Mouse (Mus musculus): ENCODE results near the gene Ybey. TPM values are rescaled to one million over a fixed set of nuclear protein-coding genes. Genes with fewer than 3 reads are reported as not detected.

Ybey gene
- polyA plus RNA-seq (2014; fragmentation: Nextera tagmentation; extraction: Ambion mirVana) = 5.6 and 5.9 TPM in 2 replicates

- peak within 1 kb of the TSS; percentile 67 for H3K4me3 ChIP-seq (ENCODE audit: low read depth, low read length)
- peak within 1 kb of the TSS; percentile 92 for H3K9ac ChIP-seq (ENCODE audit: low read length)
- H3K9me3 ChIP-seq (ENCODE audit: control insufficient read depth, low read length) = no peaks in the 10 kb centered on the region
- ATAC-seq (ENCODE audit: insufficient read depth, low FRiP score, low TSS enrichment) (peak; percentile 95), DNase-seq (ENCODE audit: low spot score) (peak; percentile 93)
- H3K4me1 ChIP-seq (ENCODE audit: control insufficient read depth, insufficient read depth, low read length) = no peaks in the 10 kb centered on the region
- H3K27me3 ChIP-seq (ENCODE audit: control insufficient read depth, insufficient read depth, low read length) = no peaks in the 10 kb centered on the region
- peak within 1 kb of the TSS; percentile 58 for H3K4me2 ChIP-seq (ENCODE audit: low read depth)
- peak within 1 kb of the TSS; percentile 87 for H3K27ac ChIP-seq (ENCODE audit: low read depth, low read length)
- H3K36me3 ChIP-seq (ENCODE audit: control insufficient read depth, insufficient read depth, low read length) = peaks cover 7% of the 10 kb centered on the region
- 2% methylated on average over 55 of the region's 55 CpGs for WGBS
These were observed at the start of gene Ybey, which contains the start of gene Mcm3ap for GRCm38 (mm10) chr10:76468203-76469162. Gene Ybey (minus strand): TSS chr10:76469114. Gene Mcm3ap (plus strand): TSS chr10:76468927.

- DNase-seq (ENCODE audit: low spot score) (peak; percentile 82), ATAC-seq (ENCODE audit: insufficient read depth, low FRiP score, low TSS enrichment) (peak; percentile 67)
- Histone ChIP-seq H3K36me3 (ENCODE audit: control insufficient read depth, insufficient read depth, low read length) (peaks cover 18% of the 10 kb centered on the region), H3K27me3 (ENCODE audit: control insufficient read depth, insufficient read depth, low read length) (no peaks in the 10 kb centered on the region), H3K4me2 (ENCODE audit: low read depth) (no peak overlapping the region), H3K9ac (ENCODE audit: low read length) (no peak overlapping the region), H3K27ac (ENCODE audit: low read depth, low read length) (no peak overlapping the region), H3K4me3 (ENCODE audit: low read depth, low read length) (no peak overlapping the region), H3K9me3 (ENCODE audit: control insufficient read depth, low read length) (no peaks in the 10 kb centered on the region), H3K4me1 (ENCODE audit: control insufficient read depth, insufficient read depth, low read length) (no peaks in the 10 kb centered on the region)
- 41% methylated on average over 5 of the region's 5 CpGs for WGBS
These were observed 44.2 kb upstream of the Ybey start for GRCm38 (mm10) chr10:76512965-76513583.

- Histone ChIP-seq H3K4me3 (ENCODE audit: low read depth, low read length) (no peak overlapping the region), H3K27me3 (ENCODE audit: control insufficient read depth, insufficient read depth, low read length) (no peaks in the 10 kb centered on the region), H3K36me3 (ENCODE audit: control insufficient read depth, insufficient read depth, low read length) (peaks cover 32% of the 10 kb centered on the region), H3K4me1 (ENCODE audit: control insufficient read depth, insufficient read depth, low read length) (no peaks in the 10 kb centered on the region), H3K9me3 (ENCODE audit: control insufficient read depth, low read length) (no peaks in the 10 kb centered on the region), H3K27ac (ENCODE audit: low read depth, low read length) (no peak overlapping the region), H3K4me2 (ENCODE audit: low read depth) (no peak overlapping the region), H3K9ac (ENCODE audit: low read length) (no peak overlapping the region)
- no peak for DNase-seq (ENCODE audit: low spot score)
- WGBS = 93% methylated on average over 7 of the region's 7 CpGs
- ATAC-seq (ENCODE audit: insufficient read depth, low FRiP score, low TSS enrichment) = no peak
These were observed 37.0 kb upstream of the Ybey start for GRCm38 (mm10) chr10:76505865-76506264.

DNA sequence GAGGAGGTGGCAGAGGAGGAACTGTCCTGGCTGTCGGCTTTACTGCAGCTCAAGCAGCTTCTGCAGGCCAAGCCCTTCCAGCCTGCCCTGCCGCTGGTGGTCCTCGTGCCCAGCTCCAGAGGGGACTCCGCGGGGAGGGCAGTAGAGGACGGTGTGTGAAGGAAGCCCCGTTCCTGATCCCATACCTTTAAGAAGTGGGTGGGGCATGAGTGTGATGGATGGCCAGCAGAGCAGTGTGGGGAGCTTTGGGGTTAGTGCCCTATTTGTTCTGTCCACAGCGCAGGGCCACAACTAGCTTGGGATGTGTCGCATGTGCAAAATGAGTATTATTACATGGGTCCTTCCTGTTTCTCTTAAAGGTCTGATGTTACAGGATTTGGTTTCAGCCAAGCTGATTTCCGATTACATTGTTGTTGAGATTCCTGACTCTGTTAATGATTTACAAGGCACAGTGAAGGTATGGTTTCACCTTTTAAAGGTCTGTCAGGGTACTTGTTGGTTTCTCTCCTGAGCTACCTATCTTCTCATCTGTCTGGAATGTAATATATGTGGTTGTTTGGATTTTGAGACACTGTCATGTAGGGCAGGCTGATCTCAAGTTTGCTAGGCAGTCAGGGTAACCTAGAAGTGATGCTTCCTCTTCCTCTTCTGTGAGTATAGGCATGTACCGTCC, 35.5 kb upstream of the Ybey start:
- Histone ChIP-seq H3K4me2 (ENCODE audit: low read depth) (no peak overlapping the region), H3K27me3 (ENCODE audit: control insufficient read depth, insufficient read depth, low read length) (no peaks in the 10 kb centered on the region), H3K4me3 (ENCODE audit: low read depth, low read length) (no peak overlapping the region), H3K9ac (ENCODE audit: low read length) (no peak overlapping the region), H3K4me1 (ENCODE audit: control insufficient read depth, insufficient read depth, low read length) (no peaks in the 10 kb centered on the region), H3K36me3 (ENCODE audit: control insufficient read depth, insufficient read depth, low read length) (peaks cover 31% of the 10 kb centered on the region), H3K27ac (ENCODE audit: low read depth, low read length) (no peak overlapping the region), H3K9me3 (ENCODE audit: control insufficient read depth, low read length) (no peaks in the 10 kb centered on the region)
- DNase-seq (ENCODE audit: low spot score) (no peak), ATAC-seq (ENCODE audit: insufficient read depth, low FRiP score, low TSS enrichment) (no peak)
- 87% methylated on average over 11 of the region's 11 CpGs for WGBS

GRCm38 (mm10) chr10:76497522-76497921, 28.6 kb upstream of the Ybey start:
- ATAC-seq (ENCODE audit: insufficient read depth, low FRiP score, low TSS enrichment) = no peak
- Histone ChIP-seq H3K27ac (ENCODE audit: low read depth, low read length) (no peak overlapping the region), H3K4me1 (ENCODE audit: control insufficient read depth, insufficient read depth, low read length) (no peaks in the 10 kb centered on the region), H3K27me3 (ENCODE audit: control insufficient read depth, insufficient read depth, low read length) (no peaks in the 10 kb centered on the region), H3K9me3 (ENCODE audit: control insufficient read depth, low read length) (no peaks in the 10 kb centered on the region), H3K4me2 (ENCODE audit: low read depth) (no peak overlapping the region), H3K9ac (ENCODE audit: low read length) (no peak overlapping the region), H3K36me3 (ENCODE audit: control insufficient read depth, insufficient read depth, low read length) (peaks cover 19% of the 10 kb centered on the region), H3K4me3 (ENCODE audit: low read depth, low read length) (no peak overlapping the region)
- DNase-seq (ENCODE audit: low spot score) = no peak
- 91% methylated on average over 4 of the region's 4 CpGs for WGBS

DNA sequence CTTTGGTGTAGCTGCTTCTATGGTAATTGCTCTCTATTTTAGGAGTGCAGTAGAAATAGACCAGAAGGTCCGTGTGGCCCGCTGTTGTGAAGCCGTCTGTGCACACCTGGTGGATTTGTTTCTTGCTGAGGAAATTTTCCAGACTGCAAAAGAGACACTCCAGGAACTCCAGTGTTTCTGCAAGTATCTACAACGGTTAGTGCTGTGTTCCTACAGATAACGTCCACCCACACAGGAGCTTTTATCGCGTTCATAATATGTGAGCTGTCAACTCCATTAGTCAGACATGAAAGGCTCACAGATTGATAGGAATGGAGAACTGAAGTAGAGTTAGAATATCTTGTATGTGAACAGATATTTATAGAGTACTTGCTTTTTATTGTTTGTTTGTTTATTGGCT, 27.5 kb upstream of the Ybey start:
- Histone ChIP-seq H3K4me3 (ENCODE audit: low read depth, low read length) (no peak overlapping the region), H3K4me1 (ENCODE audit: control insufficient read depth, insufficient read depth, low read length) (no peaks in the 10 kb centered on the region), H3K27me3 (ENCODE audit: control insufficient read depth, insufficient read depth, low read length) (no peaks in the 10 kb centered on the region), H3K9ac (ENCODE audit: low read length) (no peak overlapping the region), H3K36me3 (ENCODE audit: control insufficient read depth, insufficient read depth, low read length) (peaks cover 19% of the 10 kb centered on the region), H3K27ac (ENCODE audit: low read depth, low read length) (no peak overlapping the region), H3K9me3 (ENCODE audit: control insufficient read depth, low read length) (no peaks in the 10 kb centered on the region), H3K4me2 (ENCODE audit: low read depth) (no peak overlapping the region)
- 95% methylated on average over 7 of the region's 7 CpGs for WGBS
- ATAC-seq (ENCODE audit: insufficient read depth, low FRiP score, low TSS enrichment) (no peak), DNase-seq (ENCODE audit: low spot score) (no peak)

DNA sequence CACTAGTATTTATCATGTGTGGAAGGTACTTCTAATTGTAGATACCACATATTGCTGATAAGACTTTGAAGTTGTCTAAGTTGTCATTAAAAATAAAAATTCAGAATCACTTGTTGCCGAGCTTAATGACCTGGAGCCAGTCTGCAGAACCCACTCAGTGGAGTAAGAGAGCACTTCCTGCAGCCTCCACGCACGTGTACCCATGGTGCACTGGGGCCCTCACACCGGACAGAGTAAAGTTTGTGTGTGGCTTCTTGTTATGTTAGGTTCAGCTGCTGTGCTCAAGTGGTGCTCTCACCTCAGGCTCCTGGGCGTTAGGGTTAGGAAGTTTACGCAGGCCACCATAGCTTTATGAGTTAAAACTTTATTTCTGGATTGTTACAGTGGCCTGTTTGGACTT, 26.6 kb upstream of the Ybey start:
- no peak overlapping the region for H3K27ac ChIP-seq (ENCODE audit: low read depth, low read length)
- 94% methylated on average over 6 of the region's 6 CpGs for WGBS
- H3K9ac ChIP-seq (ENCODE audit: low read length) = no peak overlapping the region
- no peak for DNase-seq (ENCODE audit: low spot score)
- H3K4me2 ChIP-seq (ENCODE audit: low read depth) = no peak overlapping the region
- H3K27me3 ChIP-seq (ENCODE audit: control insufficient read depth, insufficient read depth, low read length) = no peaks in the 10 kb centered on the region
- H3K36me3 ChIP-seq (ENCODE audit: control insufficient read depth, insufficient read depth, low read length) = peaks cover 21% of the 10 kb centered on the region
- H3K4me3 ChIP-seq (ENCODE audit: low read depth, low read length) = no peak overlapping the region
- H3K4me1 ChIP-seq (ENCODE audit: control insufficient read depth, insufficient read depth, low read length) = no peaks in the 10 kb centered on the region
- H3K9me3 ChIP-seq (ENCODE audit: control insufficient read depth, low read length) = no peaks in the 10 kb centered on the region
- ATAC-seq (ENCODE audit: insufficient read depth, low FRiP score, low TSS enrichment) = no peak

DNA sequence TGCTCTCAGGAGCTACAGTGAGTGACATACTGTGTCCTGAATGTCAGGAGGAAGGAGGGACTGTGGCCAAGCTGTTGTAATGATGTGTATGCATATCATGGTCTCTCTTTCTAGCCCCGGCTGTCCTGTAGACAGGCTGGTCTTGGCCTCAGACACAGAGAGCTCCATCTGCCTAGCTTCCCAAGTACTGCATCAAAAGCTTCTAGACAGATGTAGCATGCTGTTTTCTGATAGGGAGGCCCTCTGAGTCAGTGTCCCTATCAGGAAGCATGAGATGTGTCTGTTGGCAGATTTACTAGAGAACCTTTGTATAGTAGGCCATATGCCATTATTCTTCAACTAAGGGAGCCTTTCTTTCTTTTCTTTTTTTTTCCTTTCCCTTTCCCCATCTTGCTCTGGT, 24.6 kb upstream of the Ybey start:
- Histone ChIP-seq H3K9me3 (ENCODE audit: control insufficient read depth, low read length) (no peaks in the 10 kb centered on the region), H3K4me3 (ENCODE audit: low read depth, low read length) (no peak overlapping the region), H3K4me1 (ENCODE audit: control insufficient read depth, insufficient read depth, low read length) (no peaks in the 10 kb centered on the region), H3K9ac (ENCODE audit: low read length) (no peak overlapping the region), H3K36me3 (ENCODE audit: control insufficient read depth, insufficient read depth, low read length) (peaks cover 15% of the 10 kb centered on the region), H3K27ac (ENCODE audit: low read depth, low read length) (no peak overlapping the region), H3K4me2 (ENCODE audit: low read depth) (no peak overlapping the region), H3K27me3 (ENCODE audit: control insufficient read depth, insufficient read depth, low read length) (no peaks in the 10 kb centered on the region)
- 71% methylated on average over 1 of the region's 1 CpGs for WGBS
- DNase-seq (ENCODE audit: low spot score) = no peak
- ATAC-seq (ENCODE audit: insufficient read depth, low FRiP score, low TSS enrichment) = no peak
